Mouse (Mus musculus): ENCODE measurements around the gene 2010300C02Rik. TPM values are rescaled to one million over a fixed set of nuclear protein-coding genes. Genes with fewer than 3 reads are reported as not detected.

2010300C02Rik gene
- total RNA-seq (2015) (0.05 and 0.39 TPM in 2 replicates), total RNA-seq (2017) (0.14 and 0.17 TPM in 2 replicates)

- ATAC-seq (replicated peaks; ENCODE audit: poor library complexity), result peak; percentile 60
Measured at GRCm38 (mm10) chr1:37719761-37720640, at the start of gene 2010300C02Rik. Gene 2010300C02Rik, minus strand, starts transcription at chr1:37720085.

- peak; percentile 42; the same call in 1 of the 2 replicates for ATAC-seq (replicated peaks; ENCODE audit: poor library complexity)
Measured at GRCm38 (mm10) chr1:37759407-37759806, 39.5 kb upstream of the 2010300C02Rik start.

GRCm38 (mm10) chr1:37744650-37745259 is 24.9 kb upstream of the 2010300C02Rik start:
- peak; percentile 90 for ATAC-seq (replicated peaks; ENCODE audit: poor library complexity)

- no peak for ATAC-seq (replicated peaks; ENCODE audit: poor library complexity)
Measured at GRCm38 (mm10) chr1:37742602-37743270, 22.9 kb upstream of the 2010300C02Rik start.

GRCm38 (mm10) chr1:37742126-37742525 is 22.2 kb upstream of the 2010300C02Rik start:
- ATAC-seq (replicated peaks; ENCODE audit: poor library complexity), result no peak

- peak; percentile 42 for ATAC-seq (replicated peaks; ENCODE audit: poor library complexity)
Measured at GRCm38 (mm10) chr1:37740161-37740802, 20.4 kb upstream of the 2010300C02Rik start.

- ATAC-seq (replicated peaks; ENCODE audit: poor library complexity), result 0 out of 2 replicates have a peak, but pooled peaks have one; percentile 12
Measured at GRCm38 (mm10) chr1:37738895-37739294, 19.0 kb upstream of the 2010300C02Rik start.

- ATAC-seq (replicated peaks; ENCODE audit: poor library complexity), result peak; percentile 94
Measured at GRCm38 (mm10) chr1:37737045-37737444, 17.2 kb upstream of the 2010300C02Rik start.

GRCm38 (mm10) chr1:37735932-37736331 is 16.0 kb upstream of the 2010300C02Rik start:
- ATAC-seq (replicated peaks; ENCODE audit: poor library complexity), result no peak

- peak; percentile 81 for ATAC-seq (replicated peaks; ENCODE audit: poor library complexity)
Measured at GRCm38 (mm10) chr1:37734841-37735240, 15.0 kb upstream of the 2010300C02Rik start.

GRCm38 (mm10) chr1:37729353-37729752 is 9.5 kb upstream of the 2010300C02Rik start:
- ATAC-seq (replicated peaks; ENCODE audit: poor library complexity), result no peak

- no peak for ATAC-seq (replicated peaks; ENCODE audit: poor library complexity)
Measured at GRCm38 (mm10) chr1:37728053-37728452, 8.2 kb upstream of the 2010300C02Rik start.

- ATAC-seq (replicated peaks; ENCODE audit: poor library complexity), result no peak
Measured at GRCm38 (mm10) chr1:37727186-37727585, 7.3 kb upstream of the 2010300C02Rik start.

GRCm38 (mm10) chr1:37726426-37726825 is 6.5 kb upstream of the 2010300C02Rik start:
- ATAC-seq (replicated peaks; ENCODE audit: poor library complexity), result no peak

GRCm38 (mm10) chr1:37725880-37726279 is 6.0 kb upstream of the 2010300C02Rik start:
- peak; percentile 48 for ATAC-seq (replicated peaks; ENCODE audit: poor library complexity)

- ATAC-seq (replicated peaks; ENCODE audit: poor library complexity), result no peak
Measured at GRCm38 (mm10) chr1:37721092-37721491, 1.2 kb upstream of the 2010300C02Rik start.

GRCm38 (mm10) chr1:37719030-37719723 is 708 bp downstream of the 2010300C02Rik start:
- ATAC-seq (replicated peaks; ENCODE audit: poor library complexity), result no peak

- ATAC-seq (replicated peaks; ENCODE audit: poor library complexity), result no peak
Measured at GRCm38 (mm10) chr1:37718516-37718915, 1.4 kb downstream of the 2010300C02Rik start.

GRCm38 (mm10) chr1:37717415-37718195 is 2.3 kb downstream of the 2010300C02Rik start:
- ATAC-seq (replicated peaks; ENCODE audit: poor library complexity), result no peak

Data from megakaryocyte progenitor cell, adult 5-6 weeks (primary cell).